Comparison of ENCODE assay signal across 17 mouse cellular contexts in genomic region chr3:69002781-69003180, GRCm38 (mm10). TPM values are rescaled to one million over a fixed set of nuclear protein-coding genes. Genes with fewer than 3 reads are reported as not detected.
DNase-seq lines count a peak whose midpoint lies in the region; ATAC-seq and TF ChIP-seq lines count a peak whose summit lies in the region.
"Had no signal": no experiment of that assay in that cellular context is flagged by ENCODE, and none has a peak within 500 bp of the region (broad histone marks: within the 10 kb centered on the region; RNA-seq: fewer than 3 reads in every experiment).

No protein-coding gene starts in this region.

- TF ChIP-seq POLR2A in ES-Bruce4 (IDR thresholded peaks at IDR 0.05; ENCODE audit: insufficient read depth, low read length) = no peak

- H3K9ac ChIP-seq in liver, embryonic 12.5 days = no peak overlapping the region
- H3K9ac ChIP-seq in ES-Bruce4 (ENCODE audit: low read depth, poor library complexity, severe bottlenecking) = no peak overlapping the region
- H3K9ac ChIP-seq in liver, embryonic 14.5 days (replicated peaks) = no peak overlapping the region
- H3K9ac ChIP-seq: embryonic facial prominence, embryonic 13.5 days; hindbrain, embryonic 12.5 days; limb, embryonic 12.5 days; neural tube, embryonic 15.5 days had no signal

- H3K27me3 ChIP-seq in liver, embryonic 12.5 days (replicated peaks) = no peaks in the 10 kb centered on the region
- H3K27me3 ChIP-seq in ES-Bruce4 (ENCODE audit: control insufficient read depth, insufficient read depth, low read length, poor library complexity, severe bottlenecking) = no peaks in the 10 kb centered on the region
- no peaks in the 10 kb centered on the region for H3K27me3 ChIP-seq in liver, embryonic 14.5 days (ENCODE audit: control insufficient read depth, insufficient read depth, low read length)
- H3K27me3 ChIP-seq: embryonic facial prominence, embryonic 13.5 days; hindbrain, embryonic 12.5 days; limb, embryonic 12.5 days; neural tube, embryonic 15.5 days had no signal

- peak overlapping the region; percentile 79 for H3K4me2 ChIP-seq in liver, embryonic 12.5 days
- peak overlapping the region; percentile 76 for H3K4me2 ChIP-seq in liver, embryonic 14.5 days (ENCODE audit: low read depth)

- H3K27ac ChIP-seq in liver, embryonic 12.5 days = no peak overlapping the region
- no peak overlapping the region for H3K27ac ChIP-seq in ES-Bruce4 (ENCODE audit: insufficient read depth, low read length)
- no peak overlapping the region for H3K27ac ChIP-seq in liver, embryonic 14.5 days
- H3K27ac ChIP-seq: embryonic facial prominence, embryonic 13.5 days; hindbrain, embryonic 12.5 days; limb, embryonic 12.5 days; neural tube, embryonic 15.5 days had no signal

- DNase-seq in cerebellum, adult 11-12 months = peak; percentile 9
- DNase-seq in cerebellum, postnatal 4 days (ENCODE audit: low spot score in 2 of 2) = no peak
- no peak for DNase-seq in liver
- no peak for DNase-seq in liver, embryonic 14.5 days (ENCODE audit: low read depth in 3 of 3, low spot score in 3 of 3)
- no peak for DNase-seq in right cerebral cortex, postnatal 36 days (ENCODE audit: low spot score in 2 of 2)
- no peak for DNase-seq in gastrocnemius, adult 8-10 months (ENCODE audit: low spot score in 2 of 2)
- DNase-seq: cerebellum, adult 18-20 months; gastrocnemius, postnatal 36 days; lung, postnatal 14 days; thymus, adult 18-20 months had no signal

- no peak for TF ChIP-seq EP300 in ES-Bruce4 (IDR thresholded peaks at IDR 0.05; ENCODE audit: insufficient read depth, low read depth, low read length)
- no peak for TF ChIP-seq EP300 in liver, embryonic 14.5 days (IDR thresholded peaks at IDR 0.05; ENCODE audit: low read depth)

- TF ChIP-seq CTCF in ES-Bruce4 (IDR thresholded peaks at IDR 0.05; ENCODE audit: low read depth, low read length) = peak; percentile 29
- TF ChIP-seq CTCF in liver, embryonic 14.5 days (IDR thresholded peaks at IDR 0.05; ENCODE audit: low read depth) = peak; percentile 41; the same call in 1 of the 2 replicates

- H3K4me1 ChIP-seq in liver, embryonic 12.5 days = peaks cover 16% of the 10 kb centered on the region; the same call in 1 of the 2 replicates
- no peaks in the 10 kb centered on the region for H3K4me1 ChIP-seq in ES-Bruce4 (ENCODE audit: control insufficient read depth, insufficient read depth, low read length)
- H3K4me1 ChIP-seq in liver, embryonic 14.5 days (replicated peaks; ENCODE audit: control insufficient read depth in 2 of 2, insufficient read depth in 2 of 2, low read length in 1 of 2) = peaks cover 3% of the 10 kb centered on the region in 2 experiments; a peak in 3 of 4 replicates

- no peak for ATAC-seq in liver, embryonic 12.5 days
- no peak for ATAC-seq in liver, embryonic 14.5 days (ENCODE audit: insufficient read depth)
- ATAC-seq: intestine, embryonic 16.5 days had no signal

- H3K9me3 ChIP-seq in liver, embryonic 12.5 days (replicated peaks) = no peaks in the 10 kb centered on the region
- no peaks in the 10 kb centered on the region for H3K9me3 ChIP-seq in ES-Bruce4 (replicated peaks; ENCODE audit: control insufficient read depth, insufficient read depth, low read length, poor library complexity, severe bottlenecking)
- peaks cover 3% of the 10 kb centered on the region; the same call in 1 of the 2 replicates for H3K9me3 ChIP-seq in liver, embryonic 14.5 days (ENCODE audit: control insufficient read depth, low read length)
- H3K9me3 ChIP-seq: embryonic facial prominence, embryonic 13.5 days; hindbrain, embryonic 12.5 days; limb, embryonic 12.5 days; neural tube, embryonic 15.5 days had no signal

- H3K36me3 ChIP-seq in liver, embryonic 12.5 days = peaks cover 24% of the 10 kb centered on the region
- peaks cover 10% of the 10 kb centered on the region for H3K36me3 ChIP-seq in ES-Bruce4 (ENCODE audit: control insufficient read depth, insufficient read depth, low read length, poor library complexity, severe bottlenecking)
- H3K36me3 ChIP-seq in liver, embryonic 14.5 days (replicated peaks; ENCODE audit: control insufficient read depth, insufficient read depth, low read depth) = peaks cover 12% of the 10 kb centered on the region
- H3K36me3 ChIP-seq: embryonic facial prominence, embryonic 13.5 days; hindbrain, embryonic 12.5 days; limb, embryonic 12.5 days; neural tube, embryonic 15.5 days had no signal

- H3K4me3 ChIP-seq in liver, embryonic 12.5 days = no peak overlapping the region
- H3K4me3 ChIP-seq in ES-Bruce4 (ENCODE audit: low read depth, low read length) = no peak overlapping the region
- H3K4me3 ChIP-seq in liver, embryonic 14.5 days (ENCODE audit: insufficient read depth in 1 of 2, low read depth in 2 of 2, low read length in 2 of 2) = no peak overlapping the region
- H3K4me3 ChIP-seq: hindbrain, embryonic 12.5 days had no signal

- WGBS in liver, embryonic 12.5 days (ENCODE audit: insufficient replicate concordance) = 87% methylated on average over 4 of the region's 4 CpGs
- 76% methylated on average over 4 of the region's 4 CpGs for WGBS in liver, embryonic 14.5 days (ENCODE audit: insufficient replicate concordance)

RNA-seq across cellular contexts. Expression of gene Ift80, which starts 1.6 kb away (rescaled TPM):
- 6.8 and 7.1 TPM in 2 replicates for polyA plus RNA-seq in liver, embryonic 12.5 days (2016; fragmentation: Nextera tagmentation; extraction: Ambion mirVana)
- polyA plus RNA-seq in ES-Bruce4 (2011; ENCODE audit: insufficient read depth, insufficient read length, low read depth, missing spikeins) = 21.4 and 22.2 TPM in 2 replicates
- polyA plus RNA-seq in liver, embryonic 14.5 days (2012; rRNA removed) = 7.8 and 9.7 TPM in 2 replicates
- polyA plus RNA-seq in liver, embryonic 14.5 days (2014; fragmentation: Nextera tagmentation; extraction: Ambion mirVana) = 6.2 and 6.4 TPM in 2 replicates
- 1 to 10 TPM; 2.1 to 4.3 (median 3.4) TPM for total RNA-seq in gastrocnemius, adult 8-10 months (2022)

RNA-seq across cellular contexts. Expression of gene Smc4, which starts 1.8 kb away (rescaled TPM):
- polyA plus RNA-seq in liver, embryonic 12.5 days (2016; fragmentation: Nextera tagmentation; extraction: Ambion mirVana) = 178 and 181 TPM in 2 replicates
- polyA plus RNA-seq in ES-Bruce4 (2011; ENCODE audit: insufficient read depth, insufficient read length, low read depth, missing spikeins) = 276 and 284 TPM in 2 replicates
- 18.6 and 50.6 TPM in 2 replicates for polyA plus RNA-seq in liver, embryonic 14.5 days (2012; rRNA removed)
- polyA plus RNA-seq in liver, embryonic 14.5 days (2014; fragmentation: Nextera tagmentation; extraction: Ambion mirVana) = 124 and 143 TPM in 2 replicates
- total RNA-seq in gastrocnemius, adult 8-10 months (2022) = 1 to 10 TPM; 3.6 to 4.7 (median 4.2) TPM

RNA-seq across cellular contexts. Expression of gene Trim59, which starts 41.8 kb away (rescaled TPM):
- 162 and 164 TPM in 2 replicates for polyA plus RNA-seq in liver, embryonic 12.5 days (2016; fragmentation: Nextera tagmentation; extraction: Ambion mirVana)
- 122 and 133 TPM in 2 replicates for polyA plus RNA-seq in ES-Bruce4 (2011; ENCODE audit: insufficient read depth, insufficient read length, low read depth, missing spikeins)
- polyA plus RNA-seq in liver, embryonic 14.5 days (2012; rRNA removed) = 20.1 and 39.0 TPM in 2 replicates
- 121 and 136 TPM in 2 replicates for polyA plus RNA-seq in liver, embryonic 14.5 days (2014; fragmentation: Nextera tagmentation; extraction: Ambion mirVana)
- under 1 TPM; 0.17 to 0.36 (median 0.24) TPM for total RNA-seq in gastrocnemius, adult 8-10 months (2022)
